Mouse (Mus musculus) mouse trophoblast stem cell (cell line): ENCODE results near the gene Hpse.

Experiments
- in situ Hi-C, 2 experiments: fragments of 300-500 bp; cut with MseI, MboI; formaldehyde crosslinking; loops; 2 replicates in 1 of 2; 3 replicates in 1 of 2; pipeline ENCODE4 v1.15.1; 2025

Gene Hpse

DNA sequence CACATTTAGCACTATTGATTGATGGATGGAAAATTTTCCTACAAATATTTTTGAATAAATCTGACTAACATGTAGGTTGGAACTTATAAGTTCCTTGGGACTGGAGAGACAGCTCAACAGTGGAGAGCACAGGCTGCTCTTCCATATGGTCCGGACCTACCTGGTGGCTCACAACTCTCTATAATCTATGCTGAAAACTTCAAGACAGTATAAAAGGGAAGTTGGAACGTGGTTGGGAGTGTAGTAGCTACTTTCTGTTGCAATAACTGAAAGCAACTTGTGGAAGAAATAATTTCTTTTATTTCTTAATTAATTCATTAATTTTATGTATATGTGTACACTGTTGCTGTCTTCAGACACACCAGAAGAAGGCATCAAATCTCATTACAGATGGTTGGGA is 22.1 kb downstream of the Hpse start:
- in situ Hi-C loops, result loop anchor here in 1 of 2 experiments (10.0 kb wide), 1 partner anchor 217 kb away; no protein-coding TSS in a partner anchor

GRCm38 (mm10) chr5:100685631-100686030 is 33.9 kb downstream of the Hpse start:
- in situ Hi-C loops, result no loop called here

DNA sequence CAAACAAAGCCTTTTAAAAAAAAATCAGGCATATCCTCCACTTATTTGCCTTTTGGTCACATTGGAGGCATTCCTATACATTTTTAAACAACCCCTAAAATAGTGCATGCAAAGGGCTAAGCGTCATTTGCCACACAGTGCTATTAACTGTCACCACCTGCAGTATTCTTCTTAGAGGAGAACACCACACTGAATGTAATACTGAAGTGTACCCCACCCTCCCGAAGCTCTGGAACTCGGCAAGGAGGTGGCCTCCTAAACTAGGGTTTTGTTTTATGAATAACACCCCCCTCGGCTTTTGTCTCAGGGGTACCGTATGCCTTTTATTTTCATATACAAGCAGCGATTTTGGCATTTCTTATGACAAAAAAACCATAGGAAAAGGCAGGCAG is 39.0 kb downstream of the Hpse start:
- in situ Hi-C loops, result no loop called here

GRCm38 (mm10) chr5:100679911-100680541 is 39.5 kb downstream of the Hpse start:
- in situ Hi-C loops, result no loop called here

- in situ Hi-C loops, result no loop called here
Observed at GRCm38 (mm10) chr5:100674711-100675376, 44.7 kb downstream of the Hpse start, which contains the start of gene Coq2. TSS of gene Coq2 (minus strand) at chr5:100675140.

GRCm38 (mm10) chr5:100673745-100674486 is 45.6 kb downstream of the Hpse start:
- in situ Hi-C loops, result no loop called here

DNA sequence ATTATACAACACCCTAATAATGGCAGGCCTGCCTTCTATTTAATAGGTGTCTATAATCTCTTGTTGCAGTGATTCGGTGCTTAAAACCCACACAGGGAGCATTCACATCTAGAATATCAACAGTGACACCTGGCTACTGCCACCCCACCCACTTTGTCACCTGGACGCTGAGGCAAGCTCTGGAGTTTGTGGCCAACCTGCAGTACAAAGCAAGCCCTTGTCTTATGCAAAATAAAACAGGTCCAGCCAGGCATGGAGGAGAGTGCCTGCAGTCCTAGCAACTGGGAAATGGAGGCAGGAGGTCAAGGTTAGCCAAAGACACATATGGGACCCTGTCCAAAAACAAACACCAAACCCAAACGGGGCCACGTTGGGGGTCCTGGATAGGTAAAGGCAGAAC is 47.1 kb downstream of the Hpse start:
- in situ Hi-C loops, result no loop called here

DNA sequence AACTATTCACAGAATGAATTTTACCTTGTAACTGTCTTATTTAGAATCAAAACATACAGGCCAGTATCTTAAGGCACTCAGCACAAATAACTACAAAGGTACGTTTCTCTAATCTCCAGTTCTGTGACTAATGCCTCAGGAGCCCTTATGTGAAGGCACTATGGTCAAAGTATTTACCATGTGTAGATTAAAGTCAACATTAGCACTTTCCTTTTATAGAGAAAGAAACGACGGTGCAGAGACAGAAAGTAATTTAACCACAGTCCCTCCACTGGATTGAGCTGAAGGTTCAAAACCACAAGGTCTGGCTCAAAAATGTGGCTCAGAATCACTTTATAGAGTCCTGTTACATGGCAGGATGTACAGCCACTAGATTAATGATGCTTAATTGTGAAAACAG is 47.6 kb downstream of the Hpse start:
- in situ Hi-C loops, result no loop called here

- in situ Hi-C loops, result no loop called here
Observed at GRCm38 (mm10) chr5:100671398-100671797, 48.1 kb downstream of the Hpse start.

DNA sequence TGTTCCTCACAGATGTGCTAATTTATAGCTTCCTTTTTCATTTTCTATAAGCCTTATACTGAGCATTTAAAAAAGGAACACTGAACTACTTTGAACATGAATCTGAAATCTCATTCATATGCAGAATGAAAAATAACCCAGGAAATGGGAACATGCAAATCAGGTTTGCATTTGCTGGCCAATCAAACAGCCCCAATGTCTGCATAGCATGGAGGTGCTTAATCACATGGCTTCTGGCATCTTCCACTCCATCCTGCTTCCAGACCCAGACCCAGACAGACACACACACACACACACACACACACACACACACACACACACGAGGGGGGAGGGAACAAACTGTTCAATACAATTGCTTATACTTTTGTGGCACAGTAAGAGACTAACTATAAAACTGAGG is 52.6 kb downstream of the Hpse start:
- in situ Hi-C loops, result loop anchor here in 1 of 2 experiments (10.0 kb wide), 1 partner anchor 92 kb away; the partner anchor contains the start of gene Plac8

DNA sequence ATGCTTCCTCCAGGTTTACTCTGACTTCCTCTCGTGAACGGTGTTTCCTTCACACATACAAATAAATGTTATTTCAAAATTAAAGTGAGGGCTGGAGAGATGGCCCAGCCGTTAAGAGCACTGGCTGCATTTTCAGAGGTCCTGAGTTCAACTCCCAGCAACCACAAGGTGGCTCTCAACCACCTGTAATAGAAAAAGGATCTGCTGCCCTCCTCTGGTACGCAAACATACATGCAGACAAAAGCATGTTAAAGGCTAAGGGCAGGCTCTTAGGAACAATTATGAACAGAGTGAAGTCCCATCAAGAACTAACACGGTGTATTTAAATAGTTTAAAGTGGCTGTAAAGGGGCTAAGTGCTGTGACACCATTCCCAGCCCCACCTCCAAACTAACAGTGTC is 55.7 kb downstream of the Hpse start:
- in situ Hi-C loops, result loop anchor here (5.0 to 10.0 kb wide), 2 partner anchors 89 to 92 kb away; partner anchors contain the start of gene Plac8 (in 2 of the 2)

- in situ Hi-C loops, result loop anchor here (5.0 to 10.0 kb wide), 2 partner anchors 88 to 91 kb away; partner anchors contain the start of gene Plac8 (in 2 of the 2)
Observed at GRCm38 (mm10) chr5:100663011-100663410, 56.5 kb downstream of the Hpse start.

DNA sequence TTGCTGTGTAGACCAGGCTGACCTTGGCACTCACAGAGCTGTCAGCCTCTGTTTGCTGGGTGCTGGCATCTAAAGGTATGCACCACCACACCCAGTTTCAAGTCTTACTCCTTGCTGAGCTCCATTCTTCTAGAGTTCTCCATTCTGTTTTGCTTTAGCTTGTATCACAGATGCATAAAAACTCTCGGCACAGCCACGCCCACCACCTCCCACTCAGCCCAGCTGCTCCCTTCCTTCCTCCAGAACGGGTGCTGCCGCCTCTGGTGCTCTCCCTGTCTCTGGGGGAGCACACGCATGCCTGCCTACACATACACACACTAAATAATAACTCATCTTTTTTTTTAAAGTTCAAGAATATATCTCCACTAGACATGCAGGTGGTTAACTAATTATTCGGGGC is 61.1 kb downstream of the Hpse start:
- in situ Hi-C loops, result no loop called here

- in situ Hi-C loops, result no loop called here
Observed at GRCm38 (mm10) chr5:100656352-100656751, 63.2 kb downstream of the Hpse start.

DNA sequence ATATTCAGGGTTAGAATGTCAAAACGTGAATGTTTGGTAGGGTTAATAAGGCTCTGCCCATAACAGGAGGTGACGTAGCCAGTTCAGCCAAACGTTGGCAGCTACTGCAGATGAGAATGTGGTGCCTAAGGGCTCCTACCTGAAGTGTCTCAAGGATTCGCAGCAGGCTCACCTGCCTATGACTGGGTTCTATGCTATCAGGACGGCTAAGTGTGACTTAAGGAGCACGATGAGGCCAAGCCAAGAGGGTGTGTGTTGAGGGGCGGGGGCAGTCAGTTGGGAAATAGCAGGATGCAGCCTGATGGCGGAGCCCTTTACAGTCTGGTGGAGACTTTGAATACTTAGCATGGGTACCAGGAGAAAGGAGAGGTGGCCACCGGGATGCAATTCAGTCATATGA is 67.2 kb downstream of the Hpse start:
- in situ Hi-C loops, result no loop called here

- in situ Hi-C loops, result no loop called here
Observed at GRCm38 (mm10) chr5:100651486-100651885, 68.0 kb downstream of the Hpse start.

DNA sequence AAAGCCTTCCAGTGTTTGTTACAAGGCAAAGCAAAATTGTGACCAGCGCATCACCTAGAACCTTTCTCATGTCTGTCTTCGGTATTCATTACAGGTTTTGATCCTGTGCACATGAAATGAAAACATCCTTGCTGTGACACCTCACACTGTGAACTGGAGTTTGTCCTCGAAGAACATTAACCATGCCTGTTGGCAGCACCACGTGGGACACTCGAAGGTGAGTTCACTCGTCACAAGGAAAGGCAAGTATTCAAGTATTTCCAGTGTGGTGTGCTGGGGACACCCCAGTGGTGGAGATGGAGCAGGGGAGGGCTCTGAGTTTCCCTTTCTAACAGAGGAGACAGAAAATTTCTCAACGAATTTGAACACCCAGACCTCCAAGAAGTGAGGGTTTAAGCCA is 68.5 kb downstream of the Hpse start:
- in situ Hi-C loops, result no loop called here

DNA sequence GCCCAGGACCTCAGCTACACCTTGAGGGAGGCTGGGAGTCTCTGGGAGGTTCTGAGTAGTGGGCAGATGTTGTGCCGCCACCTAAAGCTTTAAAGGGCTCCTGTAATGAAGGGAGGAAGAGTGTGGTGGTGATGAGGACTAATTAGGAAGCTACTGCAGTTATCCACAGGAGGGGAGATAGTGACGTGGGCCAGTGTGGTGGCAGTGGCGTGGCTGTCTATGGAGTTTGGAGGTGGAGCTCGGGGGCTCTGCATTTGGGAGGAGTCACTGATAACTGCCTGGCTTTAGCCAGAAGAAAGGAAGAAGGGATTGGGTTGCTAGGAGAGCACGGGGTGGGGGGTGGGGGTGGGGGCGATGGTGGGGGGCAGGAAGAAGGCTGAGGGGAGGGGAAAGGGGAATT is 71.0 kb downstream of the Hpse start:
- in situ Hi-C loops, result no loop called here

- in situ Hi-C loops, result no loop called here
Observed at GRCm38 (mm10) chr5:100648046-100648445, 71.5 kb downstream of the Hpse start.

GRCm38 (mm10) chr5:100646558-100646957 is 73.0 kb downstream of the Hpse start:
- in situ Hi-C loops, result no loop called here

- in situ Hi-C loops, result no loop called here
Observed at GRCm38 (mm10) chr5:100643991-100644535, 75.5 kb downstream of the Hpse start.
